Mouse (Mus musculus) midbrain, embryonic 15.5 days (tissue): ENCODE measurements at regions not wholly inside any gene's neighbourhood (a gene's known extent, or its start where the extent isn't known, plus 50 kb on each side); places are given as distances from the start of the nearest gene placed in this dataset.

Experiments
- ATAC-seq: fragments of 200-750 bp; cut with Nextera tagmentation; replicated peaks from 2 replicates; pipeline ENCODE4 v1.8.0; 2017; ENCODE audit warnings: moderate TSS enrichment
- H3K27ac ChIP-seq: fragments of 300-500 bp; sonication (generic); 2 replicates; pipeline ENCODE4 v1.5.1; 2015; ENCODE audit warnings: mild to moderate bottlenecking, inconsistent platforms
- H3K27me3 ChIP-seq: fragments of 300-500 bp; sonication (generic); replicated peaks from 2 replicates; pipeline ENCODE4 v1.6.1; 2015; ENCODE audit warnings: inconsistent platforms
- H3K36me3 ChIP-seq: fragments of 300-500 bp; sonication (generic); replicated peaks from 2 replicates; pipeline ENCODE4 v1.6.1; 2015; ENCODE audit warnings: inconsistent platforms
- H3K4me1 ChIP-seq: fragments of 300-500 bp; sonication (generic); 2 replicates; pipeline ENCODE4 v1.6.1; 2015; ENCODE audit warnings: inconsistent platforms
- H3K4me2 ChIP-seq: fragments of 300-500 bp; sonication (generic); 2 replicates; pipeline ENCODE4 v1.6.1; 2015; ENCODE audit warnings: inconsistent platforms, mild to moderate bottlenecking, moderate library complexity
- H3K4me3 ChIP-seq: fragments of 300-500 bp; sonication (generic); 2 replicates; pipeline ENCODE4 v1.5.1; 2015; ENCODE audit warnings: mild to moderate bottlenecking, inconsistent platforms
- H3K9ac ChIP-seq: fragments of 300-500 bp; sonication (generic); 2 replicates; pipeline ENCODE4 v1.6.1; 2015; ENCODE audit warnings: mild to moderate bottlenecking, inconsistent platforms
- H3K9me3 ChIP-seq: fragments of 300-500 bp; sonication (generic); 2 replicates; pipeline ENCODE4 v1.6.1; 2016; ENCODE audit warnings: inconsistent platforms
- WGBS: fragments of 180-500 bp; shearing (Covaris S2); methylation state at CpG from one replicate; pipeline ENCODE4 v1.1.7; 2015; ENCODE audit warnings: mixed read lengths; 5-methylcytosine and 5-hydroxymethylcytosine counted together

DNA sequence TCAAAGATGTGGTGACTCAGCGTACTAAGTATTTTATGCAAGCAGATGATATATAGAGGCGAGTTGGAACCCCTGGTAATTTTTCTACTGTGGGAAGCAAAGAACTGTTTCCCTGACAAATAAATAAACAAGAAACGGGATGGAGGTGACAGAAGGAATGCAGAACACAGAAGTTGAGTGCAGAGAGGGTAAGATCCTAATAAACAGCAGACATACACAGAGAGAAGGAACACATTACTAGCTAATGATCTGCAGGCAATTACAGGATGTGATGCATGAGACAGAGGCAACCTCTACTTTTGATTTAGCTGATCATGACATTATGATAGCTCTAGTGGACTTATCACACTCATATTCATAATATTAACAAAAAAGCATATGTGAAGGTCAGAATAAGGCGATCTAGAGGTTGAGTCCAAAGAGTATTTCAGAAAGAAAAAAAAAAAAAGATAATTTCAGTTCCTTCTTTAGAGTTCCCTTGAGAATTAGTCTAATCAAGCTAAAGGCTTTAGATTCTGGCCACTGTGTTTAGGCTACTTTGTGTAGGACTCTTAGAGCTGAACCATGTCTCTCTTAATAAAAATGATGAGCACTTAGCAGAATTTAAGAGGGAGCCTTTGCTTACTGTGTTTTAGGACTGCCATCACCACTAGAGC, 115.9 kb upstream of the Cadps start:
- no peaks in the 10 kb centered on the region for H3K27me3 ChIP-seq
- ATAC-seq: no peak
- 83% methylated on average over 4 of the region's 4 CpGs for WGBS
- no peaks in the 10 kb centered on the region for H3K36me3 ChIP-seq
- no peak overlapping the region for H3K27ac ChIP-seq
- H3K4me2 ChIP-seq: no peak overlapping the region
- H3K4me1 ChIP-seq: no peaks in the 10 kb centered on the region
- no peaks in the 10 kb centered on the region for H3K9me3 ChIP-seq
- H3K9ac ChIP-seq: no peak overlapping the region
- H3K4me3 ChIP-seq: no peak overlapping the region

DNA sequence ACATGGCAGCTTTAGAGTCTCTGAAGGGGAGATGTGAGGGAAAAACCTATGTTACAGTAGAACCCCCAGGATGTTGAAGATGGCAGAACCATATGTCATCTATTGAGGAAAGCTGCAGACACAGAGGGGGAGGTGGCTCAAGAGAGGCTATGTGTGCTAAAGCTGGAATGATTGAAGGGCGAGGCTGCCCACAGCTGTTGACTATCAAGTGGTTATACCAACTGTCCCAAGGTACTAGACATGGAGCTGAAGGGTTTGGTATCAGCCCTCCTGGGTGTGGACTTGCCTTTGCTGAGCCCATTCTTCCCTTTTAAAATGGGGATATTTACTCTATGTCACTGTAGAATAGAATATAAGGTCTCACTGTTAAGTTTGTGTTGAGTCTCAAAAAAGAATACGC, 113.5 kb upstream of the Cadps start:
- H3K4me3 ChIP-seq: no peak overlapping the region
- no peaks in the 10 kb centered on the region for H3K27me3 ChIP-seq
- H3K4me2 ChIP-seq: no peak overlapping the region
- peaks cover 9% of the 10 kb centered on the region; the same call in 1 of the 2 replicates for H3K4me1 ChIP-seq
- no peaks in the 10 kb centered on the region for H3K9me3 ChIP-seq
- 91% methylated on average over 2 of the region's 2 CpGs for WGBS
- ATAC-seq: no peak
- H3K36me3 ChIP-seq: no peaks in the 10 kb centered on the region
- H3K27ac ChIP-seq: no peak overlapping the region
- H3K9ac ChIP-seq: no peak overlapping the region

DNA sequence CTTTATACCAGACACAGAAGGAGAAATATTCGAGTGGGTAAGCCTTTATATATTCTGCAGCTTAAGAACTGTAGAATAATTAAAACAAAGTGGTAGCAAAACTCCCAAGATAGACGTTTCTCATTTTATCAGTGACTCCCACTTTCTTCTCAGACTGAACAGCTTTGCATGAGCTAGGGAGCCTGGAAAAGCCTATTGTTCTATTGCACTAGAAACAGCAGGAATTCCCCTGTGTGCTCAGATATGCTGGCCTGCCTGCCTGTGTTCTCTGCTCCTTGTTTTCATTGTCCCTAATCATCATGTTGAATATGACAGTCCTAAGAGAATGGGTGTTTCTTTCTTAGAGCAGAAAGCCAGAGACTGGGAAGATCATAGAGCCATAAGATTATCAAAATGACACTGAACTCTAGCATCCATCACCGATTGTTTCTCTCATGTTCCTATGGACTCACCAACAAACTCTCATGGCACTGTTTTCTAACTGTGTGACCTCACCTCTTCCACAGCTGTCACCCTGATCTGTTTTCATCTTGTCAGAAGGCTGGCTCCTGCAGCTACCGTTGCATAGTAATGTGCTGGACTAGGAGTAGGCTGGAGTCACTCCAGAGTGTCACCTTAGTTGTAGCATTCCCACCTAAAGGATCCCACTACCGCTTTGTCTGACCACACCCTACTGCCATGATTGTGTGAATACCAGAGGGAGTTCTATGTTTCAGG, 108.9 kb upstream of the Cadps start:
- Histone ChIP-seq H3K36me3 (no peaks in the 10 kb centered on the region), H3K4me2 (no peak overlapping the region), H3K27ac (no peak overlapping the region), H3K4me1 (peaks cover 10% of the 10 kb centered on the region; the same call in 1 of the 2 replicates), H3K4me3 (no peak overlapping the region), H3K27me3 (no peaks in the 10 kb centered on the region), H3K9me3 (no peaks in the 10 kb centered on the region), H3K9ac (no peak overlapping the region)
- WGBS: 45% methylated on average over 5 of the region's 5 CpGs
- no peak for ATAC-seq

DNA sequence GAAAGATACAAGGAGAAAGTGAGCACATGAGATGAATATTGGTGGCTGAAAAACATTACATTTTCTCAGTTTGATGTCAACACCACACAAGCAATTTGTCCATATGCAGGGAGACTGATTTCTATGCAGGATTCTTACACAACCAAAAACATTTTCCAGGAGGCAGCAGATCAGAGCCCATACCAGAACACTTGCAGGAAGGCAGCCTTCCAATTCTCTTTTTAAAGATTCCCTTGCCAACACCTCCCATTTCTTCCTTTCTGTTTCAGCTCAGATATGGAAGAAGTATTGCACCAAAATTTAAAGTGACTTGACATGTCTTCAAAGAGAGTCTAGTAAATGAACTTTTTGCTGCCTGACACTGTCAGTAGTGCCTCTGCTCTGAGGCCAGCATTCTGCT, 100.7 kb upstream of the Cadps start:
- H3K36me3 ChIP-seq: no peaks in the 10 kb centered on the region
- H3K4me1 ChIP-seq: no peaks in the 10 kb centered on the region
- no peaks in the 10 kb centered on the region for H3K27me3 ChIP-seq
- ATAC-seq: no peak
- no peaks in the 10 kb centered on the region for H3K9me3 ChIP-seq
- H3K9ac ChIP-seq: no peak overlapping the region
- no peak overlapping the region for H3K4me3 ChIP-seq
- no peak overlapping the region for H3K4me2 ChIP-seq
- H3K27ac ChIP-seq: no peak overlapping the region

DNA sequence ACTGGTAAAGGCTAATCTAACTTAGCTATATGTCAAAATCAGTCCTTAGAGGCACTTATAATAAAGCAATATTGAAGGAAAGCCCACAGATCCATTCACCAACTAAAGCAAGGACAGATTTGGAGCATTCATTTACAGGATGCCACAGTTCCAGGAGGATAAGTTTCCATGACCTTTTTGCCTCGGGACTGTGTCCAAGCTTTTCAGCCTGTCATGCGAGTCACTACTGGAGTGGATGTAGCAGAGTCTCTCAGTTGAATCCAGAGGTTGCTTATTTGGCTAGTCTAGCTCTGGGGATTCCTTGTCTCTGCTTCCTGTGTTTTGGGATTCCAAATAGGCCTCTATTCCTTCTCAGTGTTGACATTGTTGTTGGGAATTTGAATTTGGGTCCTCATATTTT, 92.6 kb upstream of the Cadps start:
- no peak for ATAC-seq
- Histone ChIP-seq H3K36me3 (no peaks in the 10 kb centered on the region), H3K9ac (no peak overlapping the region), H3K27ac (no peak overlapping the region), H3K4me1 (no peaks in the 10 kb centered on the region), H3K9me3 (no peaks in the 10 kb centered on the region), H3K4me2 (no peak overlapping the region), H3K4me3 (no peak overlapping the region), H3K27me3 (no peaks in the 10 kb centered on the region)
- 87% methylated on average over 2 of the region's 2 CpGs for WGBS

DNA sequence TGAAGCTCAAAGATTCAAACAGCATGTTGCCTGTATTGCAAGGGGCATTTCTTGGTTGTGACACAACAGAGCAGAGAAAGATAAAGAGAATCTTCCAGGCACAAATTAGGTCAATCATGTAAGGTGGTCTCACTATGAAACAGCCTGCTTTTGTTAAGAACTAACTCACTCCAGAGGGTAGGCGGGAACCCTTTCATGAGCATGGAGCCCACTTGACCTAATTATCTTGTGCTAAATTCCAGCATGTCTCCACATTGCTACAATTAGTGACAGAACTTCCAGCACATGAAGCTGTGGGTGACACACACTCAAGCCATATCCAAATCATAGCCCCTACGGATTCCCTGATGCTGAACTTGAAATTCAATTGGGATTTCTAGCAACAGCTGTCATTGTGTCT, 91.1 kb upstream of the Cadps start:
- H3K27me3 ChIP-seq: no peaks in the 10 kb centered on the region
- H3K4me3 ChIP-seq: no peak overlapping the region
- H3K9me3 ChIP-seq: no peaks in the 10 kb centered on the region
- no peaks in the 10 kb centered on the region for H3K36me3 ChIP-seq
- no peak for ATAC-seq
- H3K9ac ChIP-seq: no peak overlapping the region
- H3K4me1 ChIP-seq: no peaks in the 10 kb centered on the region
- no peak overlapping the region for H3K4me2 ChIP-seq
- 66% methylated on average over 2 of the region's 2 CpGs for WGBS
- H3K27ac ChIP-seq: no peak overlapping the region

DNA sequence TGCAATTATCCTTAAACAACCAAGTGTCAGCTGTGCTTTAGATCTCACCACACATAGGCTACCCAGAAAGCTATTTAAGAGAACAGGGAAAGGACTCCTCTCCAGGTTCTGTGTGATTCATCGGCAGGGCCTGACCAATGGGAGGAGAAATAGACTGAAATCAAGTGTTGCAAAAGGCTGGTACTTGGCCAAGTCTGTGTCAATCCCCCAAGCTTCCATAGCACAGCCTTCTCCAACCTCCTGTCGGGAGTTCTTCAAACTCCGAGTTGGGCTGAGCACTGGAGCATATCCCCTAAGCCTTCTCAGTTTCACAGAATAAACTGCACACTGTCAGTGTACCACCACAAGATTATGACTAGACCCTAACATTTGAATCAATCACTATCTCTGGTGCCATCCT, 90.5 kb upstream of the Cadps start:
- no peaks in the 10 kb centered on the region for H3K4me1 ChIP-seq
- ATAC-seq: no peak
- no peaks in the 10 kb centered on the region for H3K36me3 ChIP-seq
- no peaks in the 10 kb centered on the region for H3K27me3 ChIP-seq
- WGBS: 67% methylated on average over 3 of the region's 3 CpGs
- no peak overlapping the region for H3K9ac ChIP-seq
- H3K9me3 ChIP-seq: no peaks in the 10 kb centered on the region
- no peak overlapping the region for H3K27ac ChIP-seq
- no peak overlapping the region for H3K4me2 ChIP-seq
- no peak overlapping the region for H3K4me3 ChIP-seq

DNA sequence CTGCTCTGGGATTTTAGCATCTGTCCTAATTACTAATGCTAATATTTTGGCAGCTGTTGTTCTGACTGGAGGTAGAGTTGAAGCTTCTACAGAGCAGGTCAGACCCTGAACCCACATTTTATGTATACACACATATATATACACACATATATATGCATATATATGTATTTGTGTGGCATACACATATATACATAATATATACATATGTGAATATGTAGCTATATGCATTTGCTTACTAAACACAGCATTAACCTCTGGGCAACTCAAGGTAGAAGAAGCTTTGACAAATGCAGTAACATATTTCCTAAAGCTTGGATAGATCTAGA, 54.4 kb upstream of the Cadps start:
- Histone ChIP-seq H3K4me1 (peaks cover 6% of the 10 kb centered on the region), H3K36me3 (no peaks in the 10 kb centered on the region), H3K27ac (peak overlapping the region; percentile 84), H3K9ac (no peak overlapping the region), H3K4me2 (0 out of 2 replicates have a peak overlapping the region, but pooled peaks have one; percentile 19), H3K4me3 (no peak overlapping the region), H3K27me3 (no peaks in the 10 kb centered on the region), H3K9me3 (no peaks in the 10 kb centered on the region)
- ATAC-seq: no peak; the same call in 1 of the 2 replicates

DNA sequence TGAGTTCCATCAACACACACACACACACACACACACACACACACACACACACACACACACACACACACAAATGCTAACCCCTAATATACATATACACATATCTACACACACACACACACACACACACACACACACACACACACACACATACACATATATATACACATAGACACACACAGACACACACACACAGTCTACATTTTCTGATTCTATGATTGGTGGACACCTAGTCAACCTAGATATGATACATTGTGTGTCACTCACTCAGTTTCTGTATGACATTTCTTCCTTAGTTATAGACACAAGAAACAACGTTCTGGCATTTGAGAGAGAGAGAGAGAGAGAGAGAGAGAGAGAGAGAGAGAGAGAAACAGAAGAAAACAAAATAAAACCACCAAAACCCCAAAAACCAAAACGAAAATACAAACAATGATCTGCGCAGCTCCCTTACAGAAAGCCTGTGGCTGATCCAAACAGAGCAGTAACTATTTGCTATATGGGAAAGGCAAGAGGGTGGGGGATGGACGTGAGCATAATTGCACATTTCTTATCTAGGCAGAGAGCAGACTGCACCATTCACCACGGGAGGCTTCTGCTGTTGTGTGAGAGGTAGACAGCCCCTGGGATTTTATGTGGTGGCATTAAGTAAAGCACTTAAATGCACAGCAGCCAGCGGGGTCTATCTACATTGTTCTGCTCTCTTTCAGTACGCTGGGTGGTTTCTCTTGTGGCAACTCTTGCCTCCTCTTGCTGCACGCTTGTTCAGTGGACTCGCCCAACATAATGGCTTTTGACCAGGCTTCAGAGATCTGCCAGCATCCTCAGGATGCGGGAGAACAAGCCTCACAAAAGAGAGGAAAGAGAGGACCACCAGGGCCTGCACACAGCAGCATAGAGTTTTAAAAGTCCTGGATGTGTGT, 53.8 kb upstream of the Cadps start:
- Histone ChIP-seq H3K27ac (peak overlapping the region; percentile 84), H3K4me3 (no peak overlapping the region), H3K9me3 (no peaks in the 10 kb centered on the region), H3K4me1 (peaks cover 6% of the 10 kb centered on the region), H3K27me3 (no peaks in the 10 kb centered on the region), H3K9ac (no peak overlapping the region), H3K4me2 (peak overlapping the region; percentile 19), H3K36me3 (no peaks in the 10 kb centered on the region)
- WGBS: 41% methylated on average over 10 of the region's 10 CpGs
- ATAC-seq: peak; percentile 97
